Mouse (Mus musculus) intestine, postnatal 0 days (tissue): ENCODE measurements around the gene Map3k5. TPM values are rescaled to one million over a fixed set of nuclear protein-coding genes. Genes with fewer than 3 reads are reported as not detected.

Source experiments
- ATAC-seq: fragments of 200-750 bp; cut with Nextera tagmentation; 2 replicates; pipeline ENCODE4 v1.8.0; 2017; ENCODE audit warnings: mild to moderate bottlenecking, moderate TSS enrichment, moderate library complexity
- H3K27ac ChIP-seq: fragments of 300-500 bp; sonication (generic); 2 replicates; pipeline ENCODE4 v1.5.1; 2014; ENCODE audit warnings: mild to moderate bottlenecking, low read depth, low read length, moderate library complexity
- H3K27me3 ChIP-seq: fragments of 300-500 bp; sonication (generic); replicated peaks from 2 replicates; pipeline ENCODE4 v1.6.1; 2014; ENCODE audit warnings: low read length, mixed read lengths; ENCODE audit not compliant: control insufficient read depth, insufficient read depth
- H3K36me3 ChIP-seq: fragments of 300-500 bp; sonication (generic); 2 replicates; pipeline ENCODE4 v1.6.1; 2014; ENCODE audit warnings: mild to moderate bottlenecking, moderate library complexity; ENCODE audit not compliant: control insufficient read depth, insufficient read depth
- H3K4me1 ChIP-seq: fragments of 300-500 bp; sonication (generic); replicated peaks from 2 replicates; pipeline ENCODE4 v1.6.1; 2014; ENCODE audit warnings: antibody characterized with exemption, low read length, mixed read lengths; ENCODE audit not compliant: control insufficient read depth, insufficient read depth
- H3K4me2 ChIP-seq: fragments of 300-500 bp; sonication (generic); replicated peaks from 2 replicates; pipeline ENCODE4 v1.6.1; 2014; ENCODE audit warnings: low read depth, mild to moderate bottlenecking, moderate library complexity
- H3K4me3 ChIP-seq: fragments of 300-500 bp; sonication (generic); 2 replicates; pipeline ENCODE4 v1.5.1; 2014; ENCODE audit warnings: low read depth, low read length
- H3K9ac ChIP-seq: fragments of 300-500 bp; sonication (generic); 2 replicates; pipeline ENCODE4 v1.6.1; 2014; ENCODE audit warnings: mild to moderate bottlenecking, low read depth, low read length
- H3K9me3 ChIP-seq: fragments of 300-500 bp; sonication (generic); 2 replicates; pipeline ENCODE4 v1.6.1; 2016; ENCODE audit warnings: mixed run types; ENCODE audit not compliant: control insufficient read depth
- CTCF ChIP-seq: sonication (generic); IDR thresholded peaks from 2 replicates; pipeline ENCODE4 v1.5.1; 2016; ENCODE audit warnings: low read depth, mild to moderate bottlenecking, control low read depth, antibody characterized with exemption, moderate library complexity
- WGBS: fragments of 180-500 bp; shearing (Covaris S2); extraction: QIAGEN DNeasy Blood & Tissue Kit; methylation state at CpG from one replicate; pipeline ENCODE4 v1.1.7; 2014; 5-methylcytosine and 5-hydroxymethylcytosine counted together
- polyA plus RNA-seq: library from polyadenylated mRNA; unstranded; fragments of >200 nt; fragmentation: Nextera tagmentation; extraction: Ambion mirVana; gene quantifications from 2 replicates; pipeline ENCODE4 v1.2.1, GENCODE M21; 2015

The Map3k5 gene
- polyA plus RNA-seq, 1 experiment from 2014 or later, result 1.5 TPM

- ATAC-seq, result no peak
- Histone ChIP-seq H3K36me3 (no peaks in the 10 kb centered on the region), H3K9ac (no peak overlapping the region), H3K4me1 (no peaks in the 10 kb centered on the region), H3K27me3 (no peaks in the 10 kb centered on the region), H3K9me3 (no peaks in the 10 kb centered on the region), H3K4me2 (no peak overlapping the region), H3K4me3 (no peak overlapping the region), H3K27ac (no peak overlapping the region)
- TF ChIP-seq CTCF, result no peak
- 43% methylated on average over 9 of the region's 9 CpGs for WGBS
Observed at GRCm38 (mm10) chr10:20123401-20123800, 189.1 kb downstream of the Map3k5 start.

- Histone ChIP-seq H3K4me1 (no peaks in the 10 kb centered on the region), H3K9ac (no peak overlapping the region), H3K4me3 (no peak overlapping the region), H3K27me3 (no peaks in the 10 kb centered on the region), H3K36me3 (no peaks in the 10 kb centered on the region; the same call in 1 of the 2 replicates), H3K27ac (no peak overlapping the region), H3K4me2 (no peak overlapping the region), H3K9me3 (no peaks in the 10 kb centered on the region)
- WGBS, result 85% methylated on average over 12 of the region's 12 CpGs
- TF ChIP-seq CTCF, result no peak
- ATAC-seq, result no peak
Observed at GRCm38 (mm10) chr10:20124576-20124975, 190.3 kb downstream of the Map3k5 start.

- 39% methylated on average over 4 of the region's 4 CpGs for WGBS
- H3K36me3 ChIP-seq, result no peaks in the 10 kb centered on the region; the same call in 1 of the 2 replicates
Observed at GRCm38 (mm10) chr10:20125226-20125625, 191.0 kb downstream of the Map3k5 start.

GRCm38 (mm10) chr10:20132933-20133652, 198.8 kb downstream of the Map3k5 start:
- H3K4me2 ChIP-seq, result 0 out of 2 replicates have a peak overlapping the region, but pooled peaks have one; percentile 35
- H3K9ac ChIP-seq, result no peak overlapping the region
- peaks cover 7% of the 10 kb centered on the region for H3K36me3 ChIP-seq
- peak; percentile 80 for ATAC-seq
- no peak overlapping the region; the same call in 1 of the 2 replicates for H3K27ac ChIP-seq
- H3K9me3 ChIP-seq, result no peaks in the 10 kb centered on the region
- H3K27me3 ChIP-seq, result no peaks in the 10 kb centered on the region
- TF ChIP-seq CTCF, result no peak
- H3K4me1 ChIP-seq, result no peaks in the 10 kb centered on the region
- 51% methylated on average over 12 of the region's 12 CpGs for WGBS
- no peak overlapping the region for H3K4me3 ChIP-seq

More at GRCm38 (mm10) chr10:20125226-20125625, 191.0 kb downstream of the Map3k5 start:
- no peak overlapping the region for H3K4me2 ChIP-seq
- peak; percentile 92 for TF ChIP-seq CTCF
- H3K9me3 ChIP-seq, result no peaks in the 10 kb centered on the region
- no peak overlapping the region for H3K9ac ChIP-seq
- no peak overlapping the region for H3K27ac ChIP-seq
- no peaks in the 10 kb centered on the region for H3K27me3 ChIP-seq
- no peaks in the 10 kb centered on the region for H3K4me1 ChIP-seq
- ATAC-seq, result no peak; the same call in 1 of the 2 replicates
- no peak overlapping the region for H3K4me3 ChIP-seq

GRCm38 (mm10) chr10:20135350-20136058, 201.2 kb downstream of the Map3k5 start:
- Histone ChIP-seq H3K9me3 (no peaks in the 10 kb centered on the region), H3K9ac (no peak overlapping the region), H3K4me1 (no peaks in the 10 kb centered on the region), H3K36me3 (peaks cover 7% of the 10 kb centered on the region), H3K4me2 (no peak overlapping the region), H3K4me3 (no peak overlapping the region), H3K27ac (no peak overlapping the region), H3K27me3 (no peaks in the 10 kb centered on the region)
- no peak for ATAC-seq
- WGBS, result 75% methylated on average over 15 of the region's 15 CpGs
- TF ChIP-seq CTCF, result no peak

GRCm38 (mm10) chr10:20136505-20136904, 202.2 kb downstream of the Map3k5 start:
- Histone ChIP-seq H3K9me3 (no peaks in the 10 kb centered on the region), H3K27me3 (no peaks in the 10 kb centered on the region), H3K9ac (no peak overlapping the region), H3K4me2 (no peak overlapping the region), H3K4me3 (no peak overlapping the region), H3K4me1 (no peaks in the 10 kb centered on the region), H3K27ac (no peak overlapping the region), H3K36me3 (peaks cover 7% of the 10 kb centered on the region)
- 54% methylated on average over 1 of the region's 1 CpGs for WGBS
- no peak for TF ChIP-seq CTCF
- peak; percentile 50; the same call in 1 of the 2 replicates for ATAC-seq
